Mouse (Mus musculus) heart, adult 2 months (tissue): Measurements from ENCODE around the gene Anapc2.

Experiments used
- CTCF ChIP-seq: fragments of 200-600 bp; IDR thresholded peaks from 2 replicates; pipeline ENCODE4 v1.8.1; 2022; ENCODE audit warnings: antibody characterized with exemption, mild to moderate bottlenecking, moderate library complexity
- POLR2A ChIP-seq: fragments of 200-500 bp; IDR thresholded peaks from 2 replicates; pipeline ENCODE4 v1.6.1; 2011; ENCODE audit warnings: mild to moderate bottlenecking, low read depth, low read length, control low read depth; ENCODE audit not compliant: insufficient read depth

GRCm38 (mm10) chr2:25303931-25304656 is 31.8 kb downstream of the Anapc2 start:
- TF ChIP-seq CTCF (no peak), POLR2A (no peak)
